In the genomic region with DNA sequence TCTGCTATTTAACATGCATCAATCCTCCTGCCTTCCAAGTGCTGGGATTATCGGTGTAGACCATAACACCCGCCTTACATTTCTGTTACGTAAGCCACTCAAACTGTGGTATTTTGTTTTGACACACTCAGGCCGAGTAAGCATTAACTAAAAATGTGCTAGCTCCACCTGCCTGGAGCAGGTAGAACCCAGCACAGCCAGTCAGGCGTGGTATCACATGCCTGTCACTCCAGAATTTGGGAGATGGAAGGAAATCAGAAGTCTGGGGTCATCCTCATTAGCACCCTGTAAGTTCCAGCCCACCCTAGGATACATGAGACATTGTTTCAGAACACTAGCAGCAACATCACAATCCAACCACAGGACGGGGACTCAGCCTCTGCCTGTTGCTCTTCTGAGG, we compare ENCODE assay signal across 23 mouse cellular contexts. TPM values are rescaled to one million over a fixed set of nuclear protein-coding genes. Genes with fewer than 3 reads are reported as not detected.
"Had no signal": no experiment of that assay in that cellular context is flagged by ENCODE, and none has a peak within 500 bp of the region (broad histone marks: within the 10 kb centered on the region; RNA-seq: fewer than 3 reads in every experiment).

No protein-coding gene starts in this region.

- H3K4me3 ChIP-seq: left cerebral cortex, adult 2 months; liver, embryonic 13.5 days had no signal

- H3K4me2 ChIP-seq: liver, embryonic 13.5 days; midbrain, embryonic 11.5 days had no signal

- H3K36me3 ChIP-seq: liver, embryonic 13.5 days had no signal

- H3K9me3 ChIP-seq: liver, embryonic 13.5 days had no signal

- H3K9ac ChIP-seq: liver, embryonic 13.5 days had no signal

- DNase-seq: layer of hippocampus, postnatal 36 days; liver, embryonic 13.5 days; lung, adult 2 months; lung, postnatal 14 days; lung, postnatal 4 days; midbrain, embryonic 14.5 days; thymus, postnatal 25 days had no signal

- ATAC-seq: intestine, postnatal 0 days had no signal

- H3K27ac ChIP-seq: left cerebral cortex, adult 2 months; liver, embryonic 13.5 days had no signal

RNA-seq across cellular contexts. Expression of a gene that starts 10.5 kb away (rescaled TPM):
- polyA plus RNA-seq: liver, adult 2 months; liver, embryonic 13.5 days; liver, embryonic 16.5 days; midbrain, embryonic 11.5 days; midbrain, embryonic 14.5 days; midbrain, postnatal 0 days; neural tube, embryonic 11.5 days; neural tube, embryonic 14.5 days; spleen, adult 2 months had no signal

RNA-seq across cellular contexts. Expression of a gene that starts 35.9 kb away (rescaled TPM):
- polyA plus RNA-seq: intestine, embryonic 14.5 days; intestine, postnatal 0 days; limb, embryonic 11.5 days; limb, embryonic 14.5 days; liver, adult 2 months; lung, adult 2 months; lung, embryonic 16.5 days; midbrain, embryonic 11.5 days; midbrain, embryonic 14.5 days; neural tube, embryonic 11.5 days; neural tube, embryonic 14.5 days; small intestine, adult 2 months; stomach, embryonic 14.5 days; thymus, postnatal 0 days had no signal
